Mouse (Mus musculus) hematopoietic multipotent progenitor cell, adult 10-12 weeks (in vitro differentiated cells): ENCODE measurements around the gene Oaz3. TPM values are rescaled to one million over a fixed set of nuclear protein-coding genes. Genes with fewer than 3 reads are reported as not detected.

Experiments
- polyA plus RNA-seq: library from polyadenylated mRNA; stranded (reverse); fragments of >175 nt; gene quantifications from 2 replicates; pipeline ENCODE4 v1.2.3, GENCODE M21; 2012; ENCODE audit warnings: low replicate concordance

The Oaz3 gene
- not detected in 2 replicates for polyA plus RNA-seq

GRCm38 (mm10) chr3:94443597-94443964, at the start of gene Oaz3:
Oaz3 (minus strand) TSS chr3:94443915.

GRCm38 (mm10) chr3:94480291-94480884, 36.7 kb upstream of the Oaz3 start, which contains the start of gene Riiad1:
Riiad1 (minus strand) TSS chr3:94480341.

GRCm38 (mm10) chr3:94477981-94478422, 34.3 kb upstream of the Oaz3 start, which contains the start of gene Celf3:
Celf3 (plus strand) TSS chr3:94478295.

GRCm38 (mm10) chr3:94442951-94443596, 641 bp downstream of the Oaz3 start, which contains the start of gene Mrpl9:
Mrpl9 (plus strand) TSS chr3:94443318.

GRCm38 (mm10) chr3:94413031-94413679, 30.6 kb downstream of the Oaz3 start, which contains the start of gene Tdrkh:
Tdrkh (plus strand) TSS chr3:94413273.

GRCm38 (mm10) chr3:94398217-94398616, 45.5 kb downstream of the Oaz3 start, which contains the start of gene Lingo4:
Lingo4 (plus strand) TSS chr3:94398517.

Other genes with a start within 250 kb of the Oaz3 start
- gene Gm5286, start 247.2 kb downstream of the Oaz3 start, polyA plus RNA-seq: not detected in 2 replicates
- not detected in 2 replicates for gene Gm4778, start 179.9 kb downstream of the Oaz3 start, polyA plus RNA-seq
- 0.86 and 1.4 TPM in 2 replicates for gene Them4, start 133.8 kb downstream of the Oaz3 start, polyA plus RNA-seq
- gene Them5, start 101.8 kb downstream of the Oaz3 start, polyA plus RNA-seq: not detected in 2 replicates
- not detected in 2 replicates for gene C2cd4d, start 81.5 kb downstream of the Oaz3 start, polyA plus RNA-seq
- gene Rorc, start 71.1 kb downstream of the Oaz3 start, polyA plus RNA-seq: 0.68 and 0.74 TPM in 2 replicates
- gene Lingo4, start 45.4 kb downstream of the Oaz3 start, polyA plus RNA-seq: 0.57 and 0.94 TPM in 2 replicates
- 2.0 and 2.3 TPM in 2 replicates for gene Tdrkh, start 30.6 kb downstream of the Oaz3 start, polyA plus RNA-seq
- 35.9 and 56.2 TPM in 2 replicates for gene Mrpl9, start 597 bp downstream of the Oaz3 start, polyA plus RNA-seq
- 0.14 and 0.24 TPM in 2 replicates for gene Celf3, start 34.4 kb upstream of the Oaz3 start, polyA plus RNA-seq
- not detected in 2 replicates for gene Riiad1, start 36.4 kb upstream of the Oaz3 start, polyA plus RNA-seq
- 8.7 and 10.8 TPM in 2 replicates for gene Snx27, start 138.8 kb upstream of the Oaz3 start, polyA plus RNA-seq
- not detected in 2 replicates for gene Gm10972, start 199.2 kb upstream of the Oaz3 start, polyA plus RNA-seq
- 0.30 and 1.9 TPM in 2 replicates for gene Tuft1, start 215.0 kb upstream of the Oaz3 start, polyA plus RNA-seq
- not detected in 2 replicates for gene Selenbp2, start 249.6 kb upstream of the Oaz3 start, polyA plus RNA-seq